Mouse (Mus musculus) intestine, embryonic 14.5 days (tissue): ENCODE results near the gene A630076J17Rik. TPM values are rescaled to one million over a fixed set of nuclear protein-coding genes. Genes with fewer than 3 reads are reported as not detected.

Source experiments
- ATAC-seq: fragments of 200-750 bp; cut with Nextera tagmentation; replicated peaks from 2 replicates; pipeline ENCODE4 v1.8.0; 2017; ENCODE audit warnings: low read depth, moderate number of reproducible peaks, moderate TSS enrichment, moderate library complexity; ENCODE audit not compliant: low FRiP score, low TSS enrichment
- DNase-seq: peaks from one replicate; pipeline ENCODE4 v3.0.0-alpha.2; 2018; ENCODE audit warnings: low spot score
- H3K27ac ChIP-seq: fragments of 300-500 bp; sonication (generic); 2 replicates; pipeline ENCODE4 v1.5.1; 2014; ENCODE audit warnings: low read depth, mild to moderate bottlenecking, control low read depth
- H3K27me3 ChIP-seq: fragments of 300-500 bp; sonication (generic); replicated peaks from 2 replicates; pipeline ENCODE4 v1.6.1; 2014; ENCODE audit warnings: low read length, control low read depth; ENCODE audit not compliant: control insufficient read depth, insufficient read depth
- H3K36me3 ChIP-seq: fragments of 300-500 bp; sonication (generic); 2 replicates; pipeline ENCODE4 v1.6.1; 2014; ENCODE audit warnings: low read length, control low read depth; ENCODE audit not compliant: control insufficient read depth, insufficient read depth
- H3K4me1 ChIP-seq: fragments of 300-500 bp; sonication (generic); replicated peaks from 2 replicates; pipeline ENCODE4 v1.6.1; 2014; ENCODE audit warnings: low read length, control low read depth, mixed read lengths; ENCODE audit not compliant: control insufficient read depth, insufficient read depth
- H3K4me2 ChIP-seq: fragments of 300-500 bp; sonication (generic); 2 replicates; pipeline ENCODE4 v1.6.1; 2014; ENCODE audit warnings: low read length
- H3K4me3 ChIP-seq: fragments of 300-500 bp; sonication (generic); 2 replicates; pipeline ENCODE4 v1.5.1; 2014; ENCODE audit warnings: low read depth, low read length, control low read depth, mixed read lengths
- H3K9ac ChIP-seq: fragments of 300-500 bp; sonication (generic); 2 replicates; pipeline ENCODE4 v1.6.1; 2014; ENCODE audit warnings: mild to moderate bottlenecking, low read length
- H3K9me3 ChIP-seq: fragments of 300-500 bp; sonication (generic); 2 replicates; pipeline ENCODE4 v1.6.1; 2016; ENCODE audit warnings: low read length, control low read depth; ENCODE audit not compliant: control insufficient read depth
- WGBS: fragments of 180-500 bp; shearing (Covaris S2); extraction: QIAGEN DNeasy Blood & Tissue Kit; methylation state at CpG from one replicate; pipeline ENCODE4 v1.1.7; 2014; 5-methylcytosine and 5-hydroxymethylcytosine counted together
- polyA plus RNA-seq: library from polyadenylated mRNA; unstranded; fragments of >200 nt; fragmentation: Nextera tagmentation; extraction: Ambion mirVana; gene quantifications from 2 replicates; pipeline ENCODE4 v1.2.1, GENCODE M21; 2014

The A630076J17Rik gene
- polyA plus RNA-seq, 1 experiment from 2014 or later = not detected

DNA sequence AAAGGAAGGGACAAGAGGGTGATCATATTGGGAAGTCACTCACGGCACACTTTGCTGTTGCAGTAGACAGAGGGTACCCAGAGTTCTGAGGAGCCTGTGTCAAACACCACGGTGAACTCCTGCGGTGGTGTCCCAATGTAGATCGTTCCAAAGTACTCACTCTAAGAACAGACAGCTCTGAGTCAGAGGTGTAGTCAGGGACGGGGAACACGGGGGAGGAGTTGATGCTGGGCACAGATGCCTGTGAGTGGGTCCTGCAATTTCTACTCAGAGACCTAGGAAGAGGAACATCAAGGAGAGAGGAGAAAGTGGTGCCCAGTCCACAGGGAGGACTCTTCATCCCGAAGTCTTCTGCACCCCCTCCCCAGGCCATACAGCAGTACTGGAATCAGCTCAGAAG is 11.8 kb upstream of the A630076J17Rik start:
- no peaks in the 10 kb centered on the region for H3K27me3 ChIP-seq
- H3K4me3 ChIP-seq = no peak overlapping the region
- DNase-seq = no peak
- no peak for ATAC-seq
- no peaks in the 10 kb centered on the region for H3K4me1 ChIP-seq
- WGBS = 87% methylated on average over 7 of the region's 7 CpGs
- no peak overlapping the region for H3K4me2 ChIP-seq
- H3K27ac ChIP-seq = no peak overlapping the region
- H3K9ac ChIP-seq = no peak overlapping the region
- H3K9me3 ChIP-seq = no peaks in the 10 kb centered on the region
- H3K36me3 ChIP-seq = no peaks in the 10 kb centered on the region

DNA sequence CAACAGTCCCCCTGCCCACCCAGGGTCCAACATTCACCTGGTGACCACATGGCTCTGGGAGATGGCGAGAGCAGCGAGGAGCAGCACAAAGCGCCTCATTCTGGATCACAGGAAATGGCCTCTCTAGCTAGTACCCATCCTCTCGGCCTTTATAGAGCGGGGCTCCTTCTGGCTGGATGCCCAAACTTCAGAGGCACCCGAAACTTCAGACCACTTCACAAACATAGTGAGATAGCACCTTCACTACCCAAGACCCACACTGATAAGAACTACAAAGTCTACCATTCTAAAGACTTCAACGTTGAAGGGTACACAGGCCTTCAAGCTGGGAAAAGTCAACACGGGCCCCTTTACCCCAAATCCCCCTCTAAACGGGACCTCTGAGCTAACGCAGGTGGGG is 8.8 kb upstream of the A630076J17Rik start, which contains the start of gene Cym:
Gene Cym (minus strand): TSS at position 125 of the 400 bp plus-strand sequence.
- ATAC-seq (no peak), DNase-seq (no peak)
- H3K9ac ChIP-seq = no peak within 1 kb of the TSS
- 77% methylated on average over 10 of the region's 10 CpGs for WGBS
- H3K27me3 ChIP-seq = no peaks in the 10 kb centered on the region
- no peaks in the 10 kb centered on the region for H3K36me3 ChIP-seq
- H3K27ac ChIP-seq = no peak within 1 kb of the TSS
- H3K4me2 ChIP-seq = no peak within 1 kb of the TSS
- H3K4me1 ChIP-seq = no peaks in the 10 kb centered on the region
- H3K9me3 ChIP-seq = peaks cover 5% of the 10 kb centered on the region; the same call in 1 of the 2 replicates
- no peak within 1 kb of the TSS for H3K4me3 ChIP-seq

DNA sequence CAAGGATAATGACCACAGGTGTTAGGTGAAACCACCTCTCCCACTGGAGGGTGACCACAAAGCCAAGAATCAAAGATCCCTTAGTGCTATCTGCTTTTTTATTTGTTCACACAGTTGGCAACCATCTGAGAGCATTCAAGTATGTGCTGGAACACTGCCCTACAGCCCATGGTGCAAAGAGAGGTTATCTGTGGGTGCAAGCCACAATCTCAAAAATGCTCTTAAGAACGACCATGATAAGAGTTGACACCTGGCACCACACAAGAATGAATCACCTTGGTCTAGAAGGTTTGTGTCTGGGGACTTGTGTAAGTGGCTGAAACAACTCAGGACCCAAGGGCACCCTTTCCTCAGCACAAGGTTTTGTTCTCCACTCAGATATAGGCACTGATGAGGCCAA is 7.2 kb upstream of the A630076J17Rik start:
- ATAC-seq = no peak
- H3K9me3 ChIP-seq = peaks cover 5% of the 10 kb centered on the region; the same call in 1 of the 2 replicates

DNA sequence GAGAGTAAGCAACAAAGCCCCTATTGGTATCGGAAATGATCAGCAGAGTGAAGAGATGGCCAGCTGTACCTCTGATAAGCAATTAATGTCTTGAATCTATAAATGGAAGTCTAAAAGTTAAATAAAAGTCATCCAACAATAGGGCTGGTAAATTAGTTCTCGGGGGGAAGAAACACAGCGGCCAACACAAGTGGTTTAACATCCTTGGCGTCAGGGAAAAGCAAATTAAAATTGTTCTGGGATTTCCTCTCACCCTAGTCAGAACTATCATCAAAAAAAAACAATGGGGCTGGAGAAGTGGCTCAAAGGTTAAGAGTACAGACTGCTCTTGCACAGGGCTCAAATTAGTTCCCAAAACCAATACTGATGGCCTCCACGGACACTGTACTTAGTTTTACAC is 4.6 kb upstream of the A630076J17Rik start:
- H3K27me3 ChIP-seq = no peaks in the 10 kb centered on the region
- H3K4me2 ChIP-seq = no peak overlapping the region
- 89% methylated on average over 5 of the region's 5 CpGs for WGBS
- peaks cover 7% of the 10 kb centered on the region for H3K4me1 ChIP-seq
- H3K9me3 ChIP-seq = peaks cover 5% of the 10 kb centered on the region; the same call in 1 of the 2 replicates
- no peak overlapping the region for H3K9ac ChIP-seq
- H3K36me3 ChIP-seq = no peaks in the 10 kb centered on the region
- ATAC-seq (no peak), DNase-seq (no peak)
- H3K4me3 ChIP-seq = no peak overlapping the region
- no peak overlapping the region for H3K27ac ChIP-seq

More for the DNA sequence above, 7.2 kb upstream of the A630076J17Rik start:
- Histone ChIP-seq H3K27ac (no peak overlapping the region), H3K4me3 (no peak overlapping the region), H3K27me3 (no peaks in the 10 kb centered on the region), H3K36me3 (no peaks in the 10 kb centered on the region), H3K9ac (no peak overlapping the region), H3K4me2 (no peak overlapping the region), H3K4me1 (no peaks in the 10 kb centered on the region)
- DNase-seq = no peak
- WGBS = 43% methylated on average over 1 of the region's 1 CpGs

DNA sequence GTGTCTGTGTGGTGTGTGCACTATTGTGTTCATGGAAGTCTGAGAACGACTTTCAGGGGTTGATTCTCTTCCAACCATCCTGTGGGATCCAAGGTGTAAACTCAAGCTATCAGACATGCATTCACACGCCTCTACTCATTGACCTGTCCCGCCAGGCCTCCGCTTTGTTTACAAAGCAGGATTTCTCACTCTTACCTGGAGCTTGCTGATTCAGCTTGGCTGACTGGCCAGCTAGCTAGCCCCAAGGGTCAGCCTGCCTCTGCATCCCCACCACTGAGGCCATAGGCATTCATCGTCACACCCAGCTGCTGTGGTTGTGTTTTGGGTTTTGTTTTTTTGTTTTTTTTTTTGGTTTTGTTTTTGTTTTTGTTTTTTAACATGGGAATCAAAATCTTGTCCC is 1.2 kb upstream of the A630076J17Rik start:
- H3K36me3 ChIP-seq = no peaks in the 10 kb centered on the region
- peaks cover 5% of the 10 kb centered on the region; the same call in 1 of the 2 replicates for H3K9me3 ChIP-seq
- DNase-seq (no peak), ATAC-seq (no peak)
- no peak overlapping the region for H3K9ac ChIP-seq
- H3K4me2 ChIP-seq = no peak overlapping the region
- no peak overlapping the region for H3K27ac ChIP-seq
- no peaks in the 10 kb centered on the region for H3K27me3 ChIP-seq
- WGBS = 66% methylated on average over 5 of the region's 5 CpGs
- H3K4me3 ChIP-seq = no peak overlapping the region
- peaks cover 7% of the 10 kb centered on the region for H3K4me1 ChIP-seq

DNA sequence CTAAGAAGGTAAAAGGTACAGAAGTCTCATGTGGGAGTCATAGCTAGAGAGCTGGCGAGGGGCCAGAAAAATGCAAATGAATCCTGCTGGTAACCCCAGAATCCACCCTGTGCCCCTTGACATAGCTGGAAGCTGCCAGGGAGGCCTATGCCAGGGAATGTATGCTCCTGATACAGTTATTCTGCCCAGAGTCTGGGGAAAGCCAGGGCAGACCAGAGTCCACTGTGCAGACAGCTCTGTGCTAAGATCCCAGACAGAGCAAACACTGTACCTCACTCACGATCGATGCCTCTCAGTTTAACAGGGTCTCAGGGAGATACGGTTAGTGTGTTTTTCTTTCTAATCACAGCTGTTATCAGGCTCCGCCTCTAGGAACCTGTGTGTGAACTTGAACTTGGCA is 592 bp upstream of the A630076J17Rik start:
- no peaks in the 10 kb centered on the region for H3K27me3 ChIP-seq
- ATAC-seq = peak; percentile 87

DNA sequence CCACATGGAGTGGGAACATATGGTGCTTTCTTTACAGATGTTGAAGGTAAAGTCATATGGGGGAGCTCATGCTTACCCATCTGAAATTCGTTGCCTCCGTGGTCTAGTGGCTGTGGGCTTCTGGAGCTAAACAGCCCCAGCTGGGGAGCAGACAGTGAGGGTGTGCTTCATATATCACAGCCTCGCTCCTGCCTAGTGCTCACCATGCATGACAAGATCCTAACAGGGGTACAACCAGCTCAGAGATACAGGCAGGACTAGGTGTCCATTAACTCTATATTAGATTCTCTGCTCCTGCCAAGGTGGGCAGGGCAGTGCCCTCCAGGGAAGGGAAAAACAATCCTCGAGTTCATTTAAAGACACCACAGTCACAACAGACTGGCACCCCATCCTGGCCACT is 788 bp downstream of the A630076J17Rik start:
- no peak overlapping the region for H3K4me2 ChIP-seq
- H3K27ac ChIP-seq = no peak overlapping the region
- DNase-seq (no peak), ATAC-seq (no peak)
- no peaks in the 10 kb centered on the region for H3K27me3 ChIP-seq
- peaks cover 7% of the 10 kb centered on the region for H3K4me1 ChIP-seq
- no peak overlapping the region for H3K9ac ChIP-seq
- no peak overlapping the region for H3K4me3 ChIP-seq
- no peaks in the 10 kb centered on the region for H3K9me3 ChIP-seq
- 66% methylated on average over 4 of the region's 4 CpGs for WGBS
- H3K36me3 ChIP-seq = no peaks in the 10 kb centered on the region

More for the DNA sequence above, 592 bp upstream of the A630076J17Rik start:
- Histone ChIP-seq H3K9ac (no peak overlapping the region), H3K9me3 (no peaks in the 10 kb centered on the region), H3K27ac (no peak overlapping the region), H3K4me1 (peaks cover 7% of the 10 kb centered on the region), H3K4me3 (no peak overlapping the region), H3K4me2 (no peak overlapping the region), H3K36me3 (no peaks in the 10 kb centered on the region)
- peak; percentile 64 for DNase-seq
- 41% methylated on average over 5 of the region's 5 CpGs for WGBS

DNA sequence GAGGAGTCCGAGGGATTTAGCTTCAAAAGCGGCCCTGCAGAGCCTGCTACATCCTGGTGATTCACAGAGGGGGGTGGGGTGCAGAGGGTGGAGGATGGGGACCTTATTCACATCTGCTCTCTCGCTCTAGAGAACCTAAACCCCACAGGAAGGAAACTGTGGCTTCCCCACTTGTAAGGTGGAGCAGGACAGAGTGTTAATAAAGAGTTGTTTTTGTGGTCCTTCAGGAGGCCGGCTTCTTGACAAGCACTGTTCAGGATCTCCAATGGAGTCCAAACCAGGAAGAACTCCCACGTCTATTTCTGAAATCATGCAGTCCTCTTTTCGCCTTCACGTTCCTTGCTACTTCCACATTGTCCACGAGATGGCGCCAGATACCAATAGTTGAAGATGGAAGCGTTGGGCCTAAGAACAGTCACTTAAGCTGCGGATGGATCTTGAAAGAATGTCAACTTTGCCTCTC is 3.0 kb downstream of the A630076J17Rik start:
- Histone ChIP-seq H3K4me3 (no peak overlapping the region), H3K9me3 (no peaks in the 10 kb centered on the region), H3K27ac (no peak overlapping the region), H3K36me3 (no peaks in the 10 kb centered on the region), H3K27me3 (no peaks in the 10 kb centered on the region), H3K4me1 (peaks cover 7% of the 10 kb centered on the region), H3K9ac (no peak overlapping the region), H3K4me2 (no peak overlapping the region)
- 0 out of 2 replicates have a peak, but pooled peaks have one; percentile 25 for ATAC-seq
- WGBS = 8% methylated on average over 11 of the region's 11 CpGs
- DNase-seq = peak; percentile 94

DNA sequence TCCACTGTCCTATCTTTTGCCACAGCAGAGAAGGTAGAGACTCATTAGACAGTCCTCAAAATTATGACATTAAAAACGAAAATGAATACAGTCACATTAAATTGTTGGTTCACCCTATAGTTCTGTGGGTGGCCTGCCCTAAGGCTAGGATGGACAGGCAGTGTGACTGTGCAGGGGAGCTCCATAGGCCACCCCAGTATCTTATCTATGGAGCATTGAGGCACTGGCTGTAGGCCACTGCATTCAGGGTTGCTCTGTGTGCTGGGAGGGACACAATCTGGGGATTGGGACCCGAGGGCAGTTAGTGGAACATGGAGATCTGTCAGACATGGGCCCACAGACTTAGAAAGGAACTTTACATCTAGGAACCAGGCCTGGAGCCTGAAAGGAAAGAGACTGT is 3.5 kb downstream of the A630076J17Rik start:
- Histone ChIP-seq H3K4me1 (peaks cover 7% of the 10 kb centered on the region), H3K4me2 (no peak overlapping the region), H3K4me3 (no peak overlapping the region), H3K27me3 (no peaks in the 10 kb centered on the region), H3K9ac (no peak overlapping the region), H3K27ac (no peak overlapping the region), H3K9me3 (no peaks in the 10 kb centered on the region), H3K36me3 (no peaks in the 10 kb centered on the region)
- 35% methylated on average over 2 of the region's 2 CpGs for WGBS
- DNase-seq (no peak), ATAC-seq (no peak)
